Mouse (Mus musculus): ENCODE results near the gene Gna14. TPM values are rescaled to one million over a fixed set of nuclear protein-coding genes. Genes with fewer than 3 reads are reported as not detected.

Gna14 gene
- 0.28 and 1.2 TPM in 2 replicates for polyA plus RNA-seq (2014; fragmentation: Nextera tagmentation; extraction: Ambion mirVana)

DNA sequence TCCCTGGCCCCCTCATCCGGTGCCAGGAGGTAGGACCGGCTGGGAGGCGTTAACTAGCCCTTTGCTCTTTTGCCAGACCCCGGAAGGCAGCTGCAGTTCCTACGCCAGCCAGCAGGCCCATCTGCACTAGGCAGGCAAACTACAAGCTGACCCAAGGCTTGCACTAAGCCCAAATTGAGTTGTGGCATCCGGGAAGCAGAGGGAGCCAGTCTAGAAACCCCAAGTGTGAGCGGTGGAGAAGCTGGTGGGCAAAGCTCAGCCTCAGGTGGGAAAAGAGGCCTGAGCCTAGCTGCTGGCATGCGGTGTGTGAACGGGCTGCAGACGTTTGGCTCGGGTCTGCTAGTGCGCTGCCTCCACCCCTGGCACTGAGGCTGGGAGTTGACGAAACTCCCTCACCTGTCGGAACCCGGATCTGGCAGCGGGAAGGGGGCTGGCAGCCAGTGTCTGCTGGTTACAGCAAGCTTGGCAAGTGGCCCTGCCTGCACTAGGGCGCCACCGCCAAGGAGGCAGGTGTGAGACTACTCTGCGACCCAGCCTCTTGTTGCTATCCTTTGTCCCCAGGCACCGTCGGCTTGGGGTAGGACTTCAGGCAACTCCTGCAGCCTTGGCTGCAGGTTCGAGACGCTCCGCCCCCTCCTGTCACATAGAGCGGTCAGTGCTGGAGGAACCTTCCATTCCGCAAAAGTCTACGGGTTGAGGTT is at the start of gene Gna14:
Gene Gna14, plus strand, starts transcription at position 232 of the 701 bp plus-strand sequence.
- peak within 1 kb of the TSS; percentile 30 for H3K4me3 ChIP-seq (ENCODE audit: low read depth, low read length)
- H3K9me3 ChIP-seq (ENCODE audit: control insufficient read depth, low read length), result no peaks in the 10 kb centered on the region
- WGBS, result 1% methylated on average over 27 of the region's 27 CpGs
- DNase-seq (ENCODE audit: low spot score) (peak; percentile 79), ATAC-seq (ENCODE audit: low FRiP score) (peak; percentile 50)
- H3K9ac ChIP-seq (ENCODE audit: low read depth, low read length), result peak within 1 kb of the TSS; percentile 12; the same call in 1 of the 2 replicates
- H3K27ac ChIP-seq (ENCODE audit: low read depth, low read length), result no peak within 1 kb of the TSS
- peaks cover 32% of the 10 kb centered on the region for H3K27me3 ChIP-seq (ENCODE audit: control insufficient read depth, insufficient read depth, low read length)
- H3K36me3 ChIP-seq (ENCODE audit: control insufficient read depth, insufficient read depth, low read length), result no peaks in the 10 kb centered on the region
- peaks cover 11% of the 10 kb centered on the region; the same call in 1 of the 2 replicates for H3K4me1 ChIP-seq (replicated peaks; ENCODE audit: control insufficient read depth, insufficient read depth, low read length)
- peak within 1 kb of the TSS; percentile 63 for H3K4me2 ChIP-seq (replicated peaks; ENCODE audit: low read depth, low read length)

DNA sequence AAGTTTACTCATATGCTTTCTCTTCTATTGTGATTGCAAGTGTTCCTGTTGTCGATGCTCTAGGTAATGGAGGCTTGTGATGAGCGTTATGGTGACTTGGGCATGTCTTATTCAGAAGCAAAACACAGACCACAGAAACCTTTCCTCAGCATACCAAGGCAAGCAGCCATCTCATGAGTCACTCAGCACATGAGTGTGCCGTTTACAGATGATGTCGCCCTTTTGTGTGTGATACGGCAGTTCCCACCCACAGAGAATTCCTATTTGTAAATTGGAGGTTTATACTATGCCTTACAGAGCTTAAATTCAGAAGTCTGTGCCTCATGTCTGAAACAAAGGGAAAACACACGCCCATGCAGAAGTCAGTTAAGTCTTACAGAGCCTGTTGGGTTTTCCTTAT is 49.0 kb upstream of the Gna14 start:
- H3K9me3 ChIP-seq (ENCODE audit: control insufficient read depth, low read length), result no peaks in the 10 kb centered on the region
- ATAC-seq (ENCODE audit: low FRiP score) (no peak), DNase-seq (ENCODE audit: low spot score) (no peak)
- 81% methylated on average over 6 of the region's 6 CpGs for WGBS
- H3K36me3 ChIP-seq (ENCODE audit: control insufficient read depth, insufficient read depth, low read length), result no peaks in the 10 kb centered on the region
- H3K4me1 ChIP-seq (replicated peaks; ENCODE audit: control insufficient read depth, insufficient read depth, low read length), result no peaks in the 10 kb centered on the region
- H3K27ac ChIP-seq (ENCODE audit: low read depth, low read length), result no peak overlapping the region
- H3K9ac ChIP-seq (ENCODE audit: low read depth, low read length), result no peak overlapping the region
- no peaks in the 10 kb centered on the region for H3K27me3 ChIP-seq (ENCODE audit: control insufficient read depth, insufficient read depth, low read length)
- H3K4me2 ChIP-seq (replicated peaks; ENCODE audit: low read depth, low read length), result no peak overlapping the region
- no peak overlapping the region for H3K4me3 ChIP-seq (ENCODE audit: low read depth, low read length)

DNA sequence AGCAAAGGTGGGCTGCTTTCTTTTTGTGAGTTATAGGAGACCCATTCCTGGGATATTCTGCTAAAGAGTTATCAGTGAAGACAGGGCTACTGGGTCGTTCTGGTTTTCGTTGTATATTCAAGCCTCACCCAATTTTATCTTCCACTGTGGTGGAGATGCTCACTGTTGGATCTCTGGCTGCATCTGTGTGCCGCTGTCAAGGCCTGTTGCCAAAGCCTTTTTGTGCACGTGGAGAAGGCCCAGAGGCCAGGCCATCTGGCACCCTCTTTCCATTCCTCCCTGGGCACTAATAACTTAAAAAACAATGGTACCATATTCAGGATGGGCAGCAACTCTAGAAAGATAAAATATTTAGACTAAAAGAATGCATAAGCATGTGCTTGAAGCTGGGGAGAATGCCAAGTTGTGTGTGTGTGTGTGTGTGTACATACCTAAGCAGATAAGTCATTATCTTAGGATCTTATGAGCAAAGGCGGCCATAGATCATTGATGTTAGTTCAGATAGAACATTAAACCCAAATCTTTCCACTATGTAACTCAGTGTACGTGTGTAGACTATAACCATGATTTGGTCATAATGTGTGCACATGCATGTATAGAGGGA is 45.3 kb upstream of the Gna14 start:
- Histone ChIP-seq H3K9ac (ENCODE audit: low read depth, low read length) (no peak overlapping the region), H3K36me3 (ENCODE audit: control insufficient read depth, insufficient read depth, low read length) (no peaks in the 10 kb centered on the region), H3K9me3 (ENCODE audit: control insufficient read depth, low read length) (no peaks in the 10 kb centered on the region), H3K4me3 (ENCODE audit: low read depth, low read length) (no peak overlapping the region), H3K27ac (ENCODE audit: low read depth, low read length) (no peak overlapping the region), H3K4me2 (replicated peaks; ENCODE audit: low read depth, low read length) (no peak overlapping the region), H3K4me1 (replicated peaks; ENCODE audit: control insufficient read depth, insufficient read depth, low read length) (no peaks in the 10 kb centered on the region), H3K27me3 (ENCODE audit: control insufficient read depth, insufficient read depth, low read length) (no peaks in the 10 kb centered on the region)
- DNase-seq (ENCODE audit: low spot score), result no peak
- no peak for ATAC-seq (ENCODE audit: low FRiP score)
- 90% methylated on average over 6 of the region's 6 CpGs for WGBS

DNA sequence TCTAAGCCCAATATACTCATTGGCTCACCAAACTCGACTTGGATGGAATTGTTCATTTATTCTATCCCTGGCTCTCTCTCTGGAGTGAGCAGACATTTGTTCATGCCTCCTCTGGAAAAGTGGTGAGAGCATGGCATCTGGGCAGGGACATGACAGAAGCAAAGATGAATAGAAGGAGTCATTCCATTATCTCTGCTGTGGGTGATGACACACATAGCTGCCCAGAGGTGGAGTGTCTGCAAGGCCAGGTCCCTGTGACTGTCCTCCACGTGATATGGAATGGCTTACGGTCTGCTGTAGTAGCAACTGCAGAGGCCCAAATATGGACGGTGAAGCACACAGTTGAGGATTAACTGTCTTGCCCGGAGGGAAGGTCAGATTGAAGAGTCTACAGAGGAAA is 41.2 kb upstream of the Gna14 start:
- Histone ChIP-seq H3K9ac (ENCODE audit: low read depth, low read length) (no peak overlapping the region), H3K4me3 (ENCODE audit: low read depth, low read length) (no peak overlapping the region), H3K4me2 (replicated peaks; ENCODE audit: low read depth, low read length) (no peak overlapping the region), H3K9me3 (ENCODE audit: control insufficient read depth, low read length) (no peaks in the 10 kb centered on the region), H3K27ac (ENCODE audit: low read depth, low read length) (no peak overlapping the region), H3K4me1 (replicated peaks; ENCODE audit: control insufficient read depth, insufficient read depth, low read length) (no peaks in the 10 kb centered on the region), H3K27me3 (ENCODE audit: control insufficient read depth, insufficient read depth, low read length) (no peaks in the 10 kb centered on the region), H3K36me3 (ENCODE audit: control insufficient read depth, insufficient read depth, low read length) (no peaks in the 10 kb centered on the region)
- 88% methylated on average over 5 of the region's 5 CpGs for whole genome bisulfite sequencing
- DNase-seq (ENCODE audit: low spot score), result no peak
- no peak for ATAC-seq (ENCODE audit: low FRiP score)

DNA sequence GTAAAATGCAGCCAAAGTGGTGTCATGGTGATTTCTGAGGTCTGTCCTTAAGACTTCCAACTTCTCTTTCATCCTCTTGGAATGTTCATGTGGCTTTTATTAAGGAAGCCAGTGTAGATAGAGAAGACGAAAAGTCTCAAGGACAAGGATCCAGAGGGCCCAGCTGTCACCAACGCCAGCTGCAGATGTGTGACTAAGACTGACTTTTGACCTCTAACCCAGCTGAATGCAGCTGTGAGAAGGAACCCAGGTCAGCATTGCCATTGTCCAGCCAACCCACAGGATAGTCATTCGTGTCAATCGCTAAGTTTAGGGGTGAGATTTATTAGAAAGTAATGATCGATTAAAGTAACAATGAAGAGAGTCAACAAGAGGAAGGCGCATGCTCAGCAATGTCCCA is 32.5 kb upstream of the Gna14 start:
- no peak overlapping the region for H3K9ac ChIP-seq (ENCODE audit: low read depth, low read length)
- H3K9me3 ChIP-seq (ENCODE audit: control insufficient read depth, low read length), result no peaks in the 10 kb centered on the region
- no peak overlapping the region for H3K4me2 ChIP-seq (replicated peaks; ENCODE audit: low read depth, low read length)
- no peaks in the 10 kb centered on the region for H3K36me3 ChIP-seq (ENCODE audit: control insufficient read depth, insufficient read depth, low read length)
- H3K4me1 ChIP-seq (replicated peaks; ENCODE audit: control insufficient read depth, insufficient read depth, low read length), result no peaks in the 10 kb centered on the region
- no peak overlapping the region for H3K27ac ChIP-seq (ENCODE audit: low read depth, low read length)
- H3K27me3 ChIP-seq (ENCODE audit: control insufficient read depth, insufficient read depth, low read length), result no peaks in the 10 kb centered on the region
- DNase-seq (ENCODE audit: low spot score), result no peak
- ATAC-seq (ENCODE audit: low FRiP score), result no peak
- 78% methylated on average over 6 of the region's 6 CpGs for WGBS
- H3K4me3 ChIP-seq (ENCODE audit: low read depth, low read length), result no peak overlapping the region

DNA sequence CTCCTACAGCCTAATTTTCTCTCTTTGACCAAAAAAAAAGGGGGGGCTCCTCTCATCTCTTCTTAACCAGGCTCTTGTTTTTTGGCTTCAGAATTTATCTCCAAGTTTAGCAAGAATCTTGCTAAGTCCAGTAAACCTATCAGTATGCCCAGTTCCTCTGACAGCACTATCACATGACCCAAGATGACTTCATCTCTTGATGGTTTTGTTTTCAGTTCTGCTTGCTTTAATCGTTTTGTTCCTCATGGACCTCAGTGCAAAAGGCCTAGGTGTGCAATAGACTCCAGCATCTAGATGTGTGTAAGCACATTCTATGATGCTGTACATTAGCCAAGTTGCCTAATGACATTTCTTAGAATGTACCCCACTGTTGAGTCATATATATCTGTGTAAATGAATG is 27.8 kb upstream of the Gna14 start:
- no peaks in the 10 kb centered on the region for H3K4me1 ChIP-seq (replicated peaks; ENCODE audit: control insufficient read depth, insufficient read depth, low read length)
- no peak for ATAC-seq (ENCODE audit: low FRiP score)
- WGBS, result 97% methylated on average over 1 of the region's 1 CpGs

GRCm38 (mm10) chr19:16411302-16411701 is 24.3 kb upstream of the Gna14 start:
- no peak overlapping the region for H3K4me3 ChIP-seq (ENCODE audit: low read depth, low read length)
- H3K9me3 ChIP-seq (ENCODE audit: control insufficient read depth, low read length), result no peaks in the 10 kb centered on the region
- no peak overlapping the region for H3K4me2 ChIP-seq (replicated peaks; ENCODE audit: low read depth, low read length)

More for the DNA sequence above, 27.8 kb upstream of the Gna14 start:
- H3K36me3 ChIP-seq (ENCODE audit: control insufficient read depth, insufficient read depth, low read length), result no peaks in the 10 kb centered on the region
- no peaks in the 10 kb centered on the region for H3K27me3 ChIP-seq (ENCODE audit: control insufficient read depth, insufficient read depth, low read length)
- H3K4me2 ChIP-seq (replicated peaks; ENCODE audit: low read depth, low read length), result no peak overlapping the region
- no peak overlapping the region for H3K9ac ChIP-seq (ENCODE audit: low read depth, low read length)
- DNase-seq (ENCODE audit: low spot score), result no peak
- H3K4me3 ChIP-seq (ENCODE audit: low read depth, low read length), result no peak overlapping the region
- H3K27ac ChIP-seq (ENCODE audit: low read depth, low read length), result no peak overlapping the region
- H3K9me3 ChIP-seq (ENCODE audit: control insufficient read depth, low read length), result no peaks in the 10 kb centered on the region

GRCm38 (mm10) chr19:16418086-16418663 is 17.4 kb upstream of the Gna14 start:
- no peaks in the 10 kb centered on the region for H3K36me3 ChIP-seq (ENCODE audit: control insufficient read depth, insufficient read depth, low read length)
- H3K27me3 ChIP-seq (ENCODE audit: control insufficient read depth, insufficient read depth, low read length), result no peaks in the 10 kb centered on the region
- no peaks in the 10 kb centered on the region for H3K4me1 ChIP-seq (replicated peaks; ENCODE audit: control insufficient read depth, insufficient read depth, low read length)
- no peak overlapping the region for H3K4me3 ChIP-seq (ENCODE audit: low read depth, low read length)
- WGBS, result 92% methylated on average over 5 of the region's 5 CpGs
- H3K9me3 ChIP-seq (ENCODE audit: control insufficient read depth, low read length), result no peaks in the 10 kb centered on the region
- H3K9ac ChIP-seq (ENCODE audit: low read depth, low read length), result no peak overlapping the region
- no peak overlapping the region for H3K4me2 ChIP-seq (replicated peaks; ENCODE audit: low read depth, low read length)
- no peak overlapping the region for H3K27ac ChIP-seq (ENCODE audit: low read depth, low read length)
- ATAC-seq (ENCODE audit: low FRiP score) (no peak), DNase-seq (ENCODE audit: low spot score) (no peak)

More at GRCm38 (mm10) chr19:16411302-16411701, 24.3 kb upstream of the Gna14 start:
- H3K36me3 ChIP-seq (ENCODE audit: control insufficient read depth, insufficient read depth, low read length), result no peaks in the 10 kb centered on the region
- no peaks in the 10 kb centered on the region for H3K4me1 ChIP-seq (replicated peaks; ENCODE audit: control insufficient read depth, insufficient read depth, low read length)
- no peak overlapping the region for H3K27ac ChIP-seq (ENCODE audit: low read depth, low read length)
- no peak overlapping the region for H3K9ac ChIP-seq (ENCODE audit: low read depth, low read length)
- H3K27me3 ChIP-seq (ENCODE audit: control insufficient read depth, insufficient read depth, low read length), result no peaks in the 10 kb centered on the region
- no peak for DNase-seq (ENCODE audit: low spot score)
- no peak for ATAC-seq (ENCODE audit: low FRiP score)

DNA sequence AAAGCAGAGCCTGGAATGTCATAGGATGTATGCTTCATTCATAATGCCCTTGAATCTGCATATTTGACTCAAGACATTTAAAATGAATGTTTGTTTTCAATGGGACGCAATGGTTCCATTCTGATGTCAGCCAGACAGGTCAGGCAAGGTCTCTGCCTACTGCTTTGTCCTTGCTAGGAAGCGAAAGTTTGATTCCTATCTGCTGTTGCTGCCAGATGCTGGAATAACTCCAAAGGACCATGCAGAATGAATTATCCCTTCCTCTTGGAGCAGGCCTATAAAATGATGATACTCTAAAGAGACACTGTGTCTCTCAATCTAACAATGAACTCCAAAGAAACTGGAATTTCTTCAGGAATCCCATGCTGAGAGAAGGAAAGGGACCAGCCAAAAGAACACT is 10.0 kb upstream of the Gna14 start:
- Histone ChIP-seq H3K4me2 (replicated peaks; ENCODE audit: low read depth, low read length) (no peak overlapping the region), H3K4me1 (replicated peaks; ENCODE audit: control insufficient read depth, insufficient read depth, low read length) (no peaks in the 10 kb centered on the region), H3K27ac (ENCODE audit: low read depth, low read length) (no peak overlapping the region), H3K36me3 (ENCODE audit: control insufficient read depth, insufficient read depth, low read length) (no peaks in the 10 kb centered on the region), H3K4me3 (ENCODE audit: low read depth, low read length) (no peak overlapping the region), H3K9ac (ENCODE audit: low read depth, low read length) (no peak overlapping the region), H3K27me3 (ENCODE audit: control insufficient read depth, insufficient read depth, low read length) (no peaks in the 10 kb centered on the region), H3K9me3 (ENCODE audit: control insufficient read depth, low read length) (peaks cover 9% of the 10 kb centered on the region; the same call in 1 of the 2 replicates)
- DNase-seq (ENCODE audit: low spot score) (no peak), ATAC-seq (ENCODE audit: low FRiP score) (no peak)
- WGBS, result 84% methylated on average over 2 of the region's 2 CpGs
